Mouse (Mus musculus) G1E (cell line): Measurements from ENCODE around the gene Myo1h.

Experiments
- CTCF ChIP-seq: IDR thresholded peaks from 2 replicates; pipeline ENCODE4 v1.5.1; 2012; ENCODE audit warnings: low read depth, low read length, inconsistent platforms, mixed read lengths
- GATA1 ChIP-seq: IDR thresholded peaks from 2 replicates; pipeline ENCODE4 v1.6.1; 2012; ENCODE audit warnings: borderline replicate concordance, low read length, inconsistent platforms, mixed read lengths
- GATA2 ChIP-seq: IDR thresholded peaks from 2 replicates; pipeline ENCODE4 v1.6.1; 2012; ENCODE audit warnings: low read depth, low read length, inconsistent platforms, borderline replicate concordance
- POLR2AphosphoS5 ChIP-seq: IDR thresholded peaks from 2 replicates; pipeline ENCODE4 v1.6.1; 2012; ENCODE audit warnings: low read depth, low read length, inconsistent platforms; ENCODE audit not compliant: insufficient replicate concordance
- TAL1 ChIP-seq: conservative IDR thresholded peaks from 2 replicates; pipeline ENCODE4 v1.6.1; 2012; ENCODE audit warnings: low read depth, low read length, inconsistent platforms, mixed read lengths

GRCm38 (mm10) chr5:114303166-114303565 is 14.2 kb downstream of the Myo1h start:
- TF ChIP-seq GATA1 (no peak), CTCF (no peak), TAL1 (no peak), POLR2AphosphoS5 (no peak), GATA2 (no peak)
